Mouse (Mus musculus): ENCODE data around the gene Aftph. TPM values are rescaled to one million over a fixed set of nuclear protein-coding genes. Genes with fewer than 3 reads are reported as not detected.

The Aftph gene
- polyA plus RNA-seq, 1 experiment from 2014 or later = 34.0 TPM

DNA sequence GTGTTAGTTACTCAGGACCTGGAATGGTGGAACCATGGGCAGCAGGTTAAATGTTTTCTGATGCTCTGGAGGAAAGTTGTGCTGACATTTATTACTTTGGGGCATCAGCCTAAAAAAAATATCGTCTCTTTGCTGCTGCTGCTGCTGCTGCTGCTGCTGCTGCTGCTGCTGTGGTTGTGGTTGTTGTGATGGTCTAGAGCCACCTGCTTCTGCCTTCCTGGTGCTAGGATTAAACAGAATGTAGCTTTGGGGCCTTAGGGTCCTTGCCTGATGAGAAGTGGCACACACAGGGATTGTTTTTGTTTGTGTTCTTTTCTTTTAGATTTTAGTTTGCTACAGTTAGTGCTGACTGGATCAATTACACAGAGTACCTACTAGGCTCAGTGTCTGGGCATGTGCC lies 97.2 kb downstream of the Aftph start:
- H3K27ac ChIP-seq = no peak overlapping the region
- WGBS = 92% methylated on average over 1 of the region's 1 CpGs

DNA sequence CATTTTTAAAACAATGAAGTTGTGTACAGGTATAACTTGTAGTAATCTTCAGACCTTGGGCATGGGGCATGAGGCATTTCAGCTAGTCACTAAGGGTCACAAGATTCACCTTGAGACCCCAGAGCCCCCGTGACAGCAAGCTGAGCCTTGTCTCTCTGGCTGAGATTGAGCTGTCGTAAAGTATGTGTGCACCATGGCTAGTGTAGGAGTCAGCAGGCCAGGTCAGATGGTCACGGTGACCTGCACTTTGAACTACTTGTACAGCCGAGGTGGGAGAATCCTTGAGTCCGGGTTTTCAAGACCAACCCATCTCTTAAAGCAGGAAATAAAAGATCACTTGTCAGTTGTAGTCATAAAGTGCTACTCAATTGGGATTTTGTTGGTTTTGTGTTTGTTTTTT lies 98.2 kb downstream of the Aftph start:
- Histone ChIP-seq H3K4me2 (replicated peaks) (no peak overlapping the region), H3K27me3 (replicated peaks) (no peaks in the 10 kb centered on the region), H3K27ac (no peak overlapping the region), H3K9me3 (no peaks in the 10 kb centered on the region), H3K4me1 (peaks cover 39% of the 10 kb centered on the region), H3K9ac (no peak overlapping the region), H3K36me3 (peaks cover 2% of the 10 kb centered on the region; the same call in 1 of the 2 replicates), H3K4me3 (no peak overlapping the region)
- 54% methylated on average over 5 of the region's 5 CpGs for WGBS
- no peak for ATAC-seq (ENCODE audit: low FRiP score, low read depth)

More for the DNA sequence above, 97.2 kb downstream of the Aftph start:
- Histone ChIP-seq H3K36me3 (peaks cover 7% of the 10 kb centered on the region; the same call in 1 of the 2 replicates), H3K4me3 (no peak overlapping the region), H3K27me3 (replicated peaks) (no peaks in the 10 kb centered on the region), H3K4me2 (replicated peaks) (no peak overlapping the region), H3K9ac (no peak overlapping the region), H3K4me1 (peaks cover 40% of the 10 kb centered on the region), H3K9me3 (no peaks in the 10 kb centered on the region)
- ATAC-seq (ENCODE audit: low FRiP score, low read depth) = no peak

DNA sequence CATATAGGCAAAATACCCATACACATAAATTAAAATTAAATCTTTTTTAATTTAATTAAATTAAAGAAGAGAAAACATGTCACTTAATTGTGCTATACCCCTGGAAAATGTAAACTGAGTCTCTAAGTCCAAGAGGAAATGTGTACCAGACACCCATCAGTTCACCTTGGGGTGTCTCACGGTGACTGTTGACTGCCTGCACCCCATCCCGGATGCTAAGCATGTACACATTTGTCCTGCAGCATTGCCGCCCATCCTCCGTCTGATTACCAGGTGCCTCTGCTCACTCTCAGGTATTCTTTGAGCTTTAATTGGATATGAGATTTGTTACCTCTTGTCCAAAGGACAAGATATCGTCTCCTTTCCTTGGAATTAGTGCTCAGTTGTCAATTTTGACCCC lies 99.1 kb downstream of the Aftph start:
- Histone ChIP-seq H3K4me2 (replicated peaks) (no peak overlapping the region), H3K9ac (no peak overlapping the region), H3K36me3 (no peaks in the 10 kb centered on the region), H3K4me1 (peaks cover 31% of the 10 kb centered on the region), H3K27me3 (replicated peaks) (no peaks in the 10 kb centered on the region), H3K4me3 (no peak overlapping the region), H3K27ac (no peak overlapping the region), H3K9me3 (no peaks in the 10 kb centered on the region)
- 86% methylated on average over 5 of the region's 5 CpGs for WGBS
- ATAC-seq (ENCODE audit: low FRiP score, low read depth) = no peak

DNA sequence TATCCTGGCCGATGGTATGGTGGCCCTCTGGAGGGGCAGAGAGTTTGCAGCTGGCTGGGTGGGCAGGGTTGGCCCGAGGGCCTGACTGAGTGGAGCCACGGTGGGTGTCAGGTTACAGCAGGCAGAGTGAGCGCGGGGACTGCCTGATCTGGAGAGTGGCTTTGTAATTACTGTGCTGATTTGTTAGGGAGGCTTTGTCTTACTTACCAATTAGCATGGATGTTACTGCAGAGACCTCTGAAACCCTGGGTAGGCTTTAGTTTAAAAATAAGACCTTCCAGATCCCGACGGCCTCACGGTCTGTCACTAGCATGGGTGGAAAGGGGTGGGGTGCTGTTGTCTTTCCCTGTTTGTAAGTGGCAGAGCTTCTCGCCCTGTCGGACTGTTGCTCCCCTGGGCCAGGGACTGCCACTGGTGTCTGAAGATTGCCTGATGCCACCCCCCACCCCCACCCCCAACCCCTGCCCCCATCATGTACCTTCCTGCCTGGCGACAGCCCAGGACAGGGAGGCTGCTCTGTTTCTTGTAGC lies 101.4 kb downstream of the Aftph start:
- H3K27me3 ChIP-seq (replicated peaks) = no peaks in the 10 kb centered on the region
- no peaks in the 10 kb centered on the region for H3K9me3 ChIP-seq
- peak; percentile 96 for ATAC-seq (ENCODE audit: low FRiP score, low read depth)
- peak overlapping the region; percentile 50 for H3K4me2 ChIP-seq (replicated peaks)
- H3K4me1 ChIP-seq = peaks cover 24% of the 10 kb centered on the region
- H3K27ac ChIP-seq = no peak overlapping the region
- H3K9ac ChIP-seq = peak overlapping the region; percentile 33
- no peaks in the 10 kb centered on the region for H3K36me3 ChIP-seq
- WGBS = 0% methylated on average over 11 of the region's 11 CpGs
- H3K4me3 ChIP-seq = no peak overlapping the region

DNA sequence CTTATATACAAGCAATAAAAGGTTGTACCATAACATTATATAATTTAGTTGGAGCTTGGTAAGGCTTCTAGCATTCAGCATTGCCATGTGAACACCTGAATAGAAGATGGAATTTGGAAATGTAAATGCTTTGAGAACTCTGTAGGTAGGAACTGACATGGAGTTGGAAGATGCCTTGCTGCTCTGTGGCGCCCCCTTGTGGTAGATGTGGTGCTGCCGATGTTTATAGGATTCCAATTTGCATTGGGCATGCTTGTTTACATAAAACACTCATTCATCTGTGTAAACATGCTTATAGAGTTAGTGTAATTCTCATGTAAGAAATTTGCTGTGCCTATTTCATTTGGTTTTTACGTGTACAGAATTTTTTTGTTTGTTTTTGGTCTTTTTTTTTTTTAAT lies 102.5 kb downstream of the Aftph start:
- Histone ChIP-seq H3K9ac (no peak overlapping the region), H3K4me1 (peaks cover 28% of the 10 kb centered on the region), H3K9me3 (no peaks in the 10 kb centered on the region), H3K27me3 (replicated peaks) (no peaks in the 10 kb centered on the region), H3K27ac (no peak overlapping the region), H3K4me2 (replicated peaks) (no peak overlapping the region), H3K4me3 (no peak overlapping the region), H3K36me3 (no peaks in the 10 kb centered on the region)
- 28% methylated on average over 3 of the region's 3 CpGs for WGBS
- ATAC-seq (ENCODE audit: low FRiP score, low read depth) = no peak

DNA sequence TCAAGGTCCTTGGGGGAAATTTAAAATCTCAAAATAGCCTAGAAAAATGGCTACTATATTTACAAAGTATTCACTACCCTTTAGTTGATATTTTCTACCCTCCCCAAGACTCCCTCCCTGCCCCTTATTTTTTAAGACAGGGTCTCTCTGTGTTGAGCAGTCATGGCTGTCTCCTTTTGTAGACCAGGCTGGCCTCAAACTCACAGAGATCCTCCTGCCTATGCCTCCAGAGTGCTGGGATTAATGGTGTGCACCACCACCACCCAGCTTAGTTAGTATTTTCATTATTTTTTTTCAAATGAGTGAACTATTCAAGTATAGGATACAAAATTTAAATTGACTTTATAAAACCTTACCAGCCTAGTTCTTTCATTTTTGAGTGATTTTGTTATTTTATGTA lies 104.3 kb downstream of the Aftph start:
- Histone ChIP-seq H3K9me3 (no peaks in the 10 kb centered on the region), H3K4me1 (peaks cover 33% of the 10 kb centered on the region), H3K27me3 (replicated peaks) (no peaks in the 10 kb centered on the region), H3K4me2 (replicated peaks) (no peak overlapping the region), H3K27ac (no peak overlapping the region), H3K9ac (no peak overlapping the region), H3K36me3 (no peaks in the 10 kb centered on the region), H3K4me3 (no peak overlapping the region)
- ATAC-seq (ENCODE audit: low FRiP score, low read depth) = no peak

DNA sequence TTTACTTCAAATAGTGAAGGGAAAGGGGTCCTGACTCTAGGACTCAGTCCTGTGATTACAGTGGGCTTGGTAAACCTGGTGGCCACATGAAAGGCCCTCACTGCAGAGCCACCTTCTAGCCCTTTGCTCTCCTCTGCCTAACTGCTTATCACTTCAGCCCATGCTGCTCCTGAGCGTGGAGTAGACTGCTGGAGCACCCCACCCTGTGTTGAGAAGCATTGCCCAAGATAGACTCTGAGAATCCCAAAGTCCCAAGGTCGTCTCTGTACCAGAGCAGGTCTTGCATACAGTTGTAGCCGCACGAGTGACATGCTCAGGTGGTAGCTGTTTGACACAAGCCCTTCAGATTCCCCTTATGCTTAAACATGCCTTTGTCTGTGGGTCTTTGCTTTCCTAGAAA lies 105.3 kb downstream of the Aftph start:
- ATAC-seq (ENCODE audit: low FRiP score, low read depth) = no peak
- Histone ChIP-seq H3K36me3 (no peaks in the 10 kb centered on the region), H3K4me3 (no peak overlapping the region), H3K27ac (no peak overlapping the region), H3K9me3 (no peaks in the 10 kb centered on the region), H3K27me3 (replicated peaks) (no peaks in the 10 kb centered on the region), H3K4me1 (peaks cover 36% of the 10 kb centered on the region), H3K9ac (no peak overlapping the region), H3K4me2 (replicated peaks) (peak overlapping the region; percentile 30; the same call in 1 of the 2 replicates)
- WGBS = 65% methylated on average over 4 of the region's 4 CpGs

DNA sequence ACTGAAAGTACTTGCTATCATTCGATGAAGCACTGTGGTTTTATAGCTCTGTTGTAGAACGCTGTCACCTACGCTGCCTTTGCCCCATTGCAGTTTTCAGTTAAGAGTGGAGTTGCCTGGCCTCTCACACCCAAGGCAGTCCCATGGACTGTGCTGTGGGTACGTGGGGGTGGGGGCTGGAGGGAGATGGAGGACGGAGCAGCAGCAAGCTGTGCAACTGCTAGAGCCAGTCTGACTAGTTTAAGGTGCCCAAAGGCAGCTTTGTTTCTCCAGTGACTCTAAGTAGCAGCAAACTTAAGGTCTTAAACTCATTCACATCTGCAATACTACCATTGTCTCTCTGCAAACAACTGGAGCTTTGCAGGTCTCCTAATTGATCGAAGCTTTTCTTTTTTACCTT lies 105.7 kb downstream of the Aftph start:
- H3K4me1 ChIP-seq = peaks cover 32% of the 10 kb centered on the region
- H3K36me3 ChIP-seq = no peaks in the 10 kb centered on the region
- H3K9me3 ChIP-seq = no peaks in the 10 kb centered on the region
- H3K27ac ChIP-seq = peak overlapping the region; percentile 15; the same call in 1 of the 2 replicates
- peak overlapping the region; percentile 30; the same call in 1 of the 2 replicates for H3K4me2 ChIP-seq (replicated peaks)
- H3K4me3 ChIP-seq = no peak overlapping the region
- WGBS = 18% methylated on average over 6 of the region's 6 CpGs
- ATAC-seq (ENCODE audit: low FRiP score, low read depth) = no peak
- H3K27me3 ChIP-seq (replicated peaks) = no peaks in the 10 kb centered on the region
- H3K9ac ChIP-seq = no peak overlapping the region

Other genes with a start within 250 kb of the Aftph start
- gene Sertad2, start 198.3 kb downstream of the Aftph start, polyA plus RNA-seq (2016; fragmentation: Nextera tagmentation; extraction: Ambion mirVana) = 35.4 and 35.7 TPM in 2 replicates
- gene Lgalsl, start 89.5 kb upstream of the Aftph start, polyA plus RNA-seq (2016; fragmentation: Nextera tagmentation; extraction: Ambion mirVana) = 34.1 and 35.0 TPM in 2 replicates